Mouse (Mus musculus) liver, embryonic 15.5 days (tissue): ENCODE measurements around the gene Hoxa4. TPM values are rescaled to one million over a fixed set of nuclear protein-coding genes. Genes with fewer than 3 reads are reported as not detected.
A peak's percentile ranks its signal among the peaks of the same experiment; 100 is the strongest.

Experiments used
- ATAC-seq: fragments of 200-750 bp; cut with Nextera tagmentation; 2 replicates; pipeline ENCODE4 v1.8.0; 2017; ENCODE audit warnings: moderate number of reproducible peaks, mild to moderate bottlenecking, moderate library complexity; ENCODE audit not compliant: insufficient read depth
- H3K27ac ChIP-seq: fragments of 300-500 bp; sonication (generic); replicated peaks from 2 replicates; pipeline ENCODE4 v1.5.1; 2015; ENCODE audit warnings: mild to moderate bottlenecking, inconsistent platforms
- H3K27me3 ChIP-seq: fragments of 300-500 bp; sonication (generic); 2 replicates; pipeline ENCODE4 v1.6.1; 2015; ENCODE audit warnings: mild to moderate bottlenecking, inconsistent platforms
- H3K36me3 ChIP-seq: fragments of 300-500 bp; sonication (generic); replicated peaks from 2 replicates; pipeline ENCODE4 v1.6.1; 2015; ENCODE audit warnings: moderate library complexity, mild to moderate bottlenecking, inconsistent platforms
- H3K4me1 ChIP-seq: fragments of 300-500 bp; sonication (generic); replicated peaks from 2 replicates; pipeline ENCODE4 v1.6.1; 2015; ENCODE audit warnings: inconsistent platforms
- H3K4me2 ChIP-seq: fragments of 300-500 bp; sonication (generic); 2 replicates; pipeline ENCODE4 v1.6.1; 2015; ENCODE audit warnings: moderate library complexity, mild to moderate bottlenecking, inconsistent platforms
- H3K4me3 ChIP-seq: fragments of 300-500 bp; sonication (generic); replicated peaks from 2 replicates; pipeline ENCODE4 v1.5.1; 2015; ENCODE audit warnings: mild to moderate bottlenecking, inconsistent platforms
- H3K9ac ChIP-seq: fragments of 300-500 bp; sonication (generic); 2 replicates; pipeline ENCODE4 v1.6.1; 2015; ENCODE audit warnings: moderate library complexity, mild to moderate bottlenecking, inconsistent platforms
- H3K9me3 ChIP-seq: fragments of 300-500 bp; sonication (generic); replicated peaks from 2 replicates; pipeline ENCODE4 v1.6.1; 2016; ENCODE audit warnings: inconsistent platforms
- WGBS: fragments of 180-500 bp; shearing (Covaris S2); methylation state at CpG from one replicate; pipeline ENCODE4 v1.1.7; 2015; ENCODE audit warnings: mixed read lengths; ENCODE audit not compliant: insufficient replicate concordance; 5-methylcytosine and 5-hydroxymethylcytosine counted together
- polyA plus RNA-seq: library from polyadenylated mRNA; unstranded; fragments of >200 nt; fragmentation: Nextera tagmentation; extraction: Ambion mirVana; gene quantifications from 2 replicates; pipeline ENCODE4 v1.2.1, GENCODE M21; 2015

The Hoxa4 gene
- polyA plus RNA-seq, 1 experiment from 2014 or later: 0.07 TPM

DNA sequence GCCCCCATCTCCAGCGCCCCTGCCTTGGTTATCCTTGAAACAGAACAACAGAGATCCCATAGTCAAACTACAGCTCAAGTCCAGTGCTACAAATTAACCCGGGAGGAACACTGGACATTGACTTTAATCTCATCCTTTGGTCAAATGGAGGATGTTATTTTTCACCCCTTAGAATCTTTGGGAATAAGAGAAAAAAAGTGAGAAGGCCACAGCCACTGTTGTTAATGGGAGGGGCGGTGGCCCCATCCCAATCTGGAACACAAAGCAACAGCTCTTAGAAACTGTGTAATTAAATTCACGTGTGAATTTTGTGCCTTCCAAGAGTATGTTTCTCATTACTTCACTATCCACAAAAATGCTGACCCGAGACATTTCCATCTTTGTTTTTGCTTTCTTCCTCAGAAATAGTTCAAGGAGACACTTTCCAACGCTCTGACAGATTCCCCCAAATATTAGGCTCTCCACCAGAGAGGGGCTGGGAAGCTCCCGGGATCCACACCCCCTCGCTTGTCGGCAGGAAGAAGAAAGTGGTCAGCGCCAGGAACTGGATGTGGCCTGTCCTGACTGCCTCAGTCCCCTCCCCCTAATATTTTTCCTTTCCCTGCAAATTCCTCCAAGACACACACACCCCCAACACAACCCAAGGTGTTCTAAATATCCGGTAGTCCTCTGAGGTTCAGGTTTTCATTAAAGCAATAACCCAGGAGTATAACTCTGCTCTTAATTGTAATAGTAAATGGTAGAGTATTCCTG lies 36.1 kb upstream of the Hoxa4 start:
- no peak overlapping the region for H3K4me2 ChIP-seq
- H3K9ac ChIP-seq: no peak overlapping the region
- H3K4me3 ChIP-seq: no peak overlapping the region
- WGBS: 24% methylated on average over 11 of the region's 11 CpGs
- H3K27me3 ChIP-seq: peaks cover 98% of the 10 kb centered on the region
- H3K36me3 ChIP-seq: no peaks in the 10 kb centered on the region
- ATAC-seq: no peak
- H3K27ac ChIP-seq: no peak overlapping the region
- no peaks in the 10 kb centered on the region for H3K9me3 ChIP-seq
- H3K4me1 ChIP-seq: no peaks in the 10 kb centered on the region

DNA sequence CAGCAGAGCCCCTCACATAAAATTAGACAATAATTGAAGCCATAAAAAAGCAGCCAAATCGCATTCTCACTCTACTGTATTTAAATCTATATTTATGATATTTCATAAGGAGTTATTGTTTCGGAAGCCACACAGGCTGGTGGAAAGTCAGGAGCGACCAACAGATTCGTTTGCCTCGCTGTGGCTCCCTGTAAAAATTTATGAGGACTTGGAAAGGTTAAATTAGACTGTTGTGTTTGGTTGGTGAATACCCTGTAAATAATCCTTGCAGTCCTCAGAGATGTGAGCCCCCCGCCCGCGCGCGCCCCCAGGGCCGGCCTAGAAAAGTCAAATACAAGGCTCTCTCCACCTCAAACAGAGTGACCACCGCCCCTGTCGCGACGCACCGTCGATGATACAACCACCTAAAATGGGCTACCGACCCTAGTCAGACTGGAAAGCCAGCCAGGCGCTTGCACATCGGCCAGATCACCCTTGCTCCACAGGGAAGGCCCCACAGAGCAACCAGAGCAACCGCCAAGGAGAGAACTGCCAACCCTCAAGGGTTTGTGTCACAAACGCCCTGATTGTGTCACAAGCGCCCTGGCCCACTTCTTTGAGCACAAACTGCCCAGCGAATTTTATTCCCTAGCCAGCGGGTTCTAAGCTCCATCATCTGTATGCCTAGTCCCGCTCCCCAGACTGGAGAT lies 35.2 kb upstream of the Hoxa4 start:
- Histone ChIP-seq H3K9ac (no peak overlapping the region), H3K4me2 (no peak overlapping the region), H3K4me1 (0 out of 2 replicates have a peak, but pooled peaks cover 5% of the 10 kb centered on the region), H3K27me3 (peaks cover 98% of the 10 kb centered on the region), H3K9me3 (no peaks in the 10 kb centered on the region), H3K36me3 (no peaks in the 10 kb centered on the region), H3K27ac (no peak overlapping the region), H3K4me3 (no peak overlapping the region)
- 7% methylated on average over 26 of the region's 26 CpGs for WGBS
- ATAC-seq: no peak

DNA sequence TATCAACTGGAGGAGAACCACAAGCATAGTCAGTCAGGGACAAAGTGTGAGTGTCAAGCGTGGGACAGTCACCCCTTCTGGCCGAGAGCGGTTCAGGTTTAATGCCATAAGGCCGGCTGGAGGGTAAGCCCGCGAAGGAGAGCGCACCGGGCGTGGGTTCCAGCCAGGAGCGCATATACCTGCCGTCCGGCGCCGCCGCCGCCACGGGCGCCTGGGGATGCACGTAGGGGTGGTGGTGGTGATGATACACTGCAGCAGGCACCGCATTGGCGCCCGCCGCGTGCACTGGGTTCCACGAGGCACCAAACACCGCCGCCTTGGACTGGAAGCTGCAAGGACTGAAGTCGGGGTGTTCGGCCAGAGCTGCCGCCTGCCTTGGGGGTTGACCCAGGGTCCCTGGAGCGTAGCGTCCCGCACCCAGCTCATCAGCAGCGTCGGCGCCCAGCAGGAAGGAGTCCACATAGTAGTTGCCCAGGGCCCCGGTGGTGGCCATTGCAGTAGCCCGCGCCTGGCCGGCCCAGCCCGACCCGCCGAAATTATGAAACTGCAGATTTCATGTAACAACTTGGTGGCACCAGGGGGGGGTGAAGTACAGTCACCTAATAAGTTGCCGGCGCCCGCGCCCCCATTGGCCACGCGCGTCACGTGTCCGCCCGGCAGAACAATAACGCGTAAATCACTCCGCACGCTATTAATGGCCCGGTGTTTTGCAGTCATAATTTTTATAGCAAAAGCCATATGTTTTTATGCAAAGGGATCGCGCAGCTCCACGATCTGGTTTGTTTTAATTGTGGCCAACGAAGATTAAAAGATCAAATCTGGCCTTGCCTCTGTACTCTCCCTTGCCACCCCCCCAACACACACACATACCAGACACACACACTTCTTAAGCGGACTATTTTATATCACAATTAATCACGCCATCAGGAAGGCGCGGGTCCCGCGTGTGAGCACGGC lies 34.3 kb upstream of the Hoxa4 start:
- Histone ChIP-seq H3K9ac (no peak overlapping the region), H3K27ac (no peak overlapping the region), H3K4me1 (0 out of 2 replicates have a peak, but pooled peaks cover 11% of the 10 kb centered on the region), H3K36me3 (no peaks in the 10 kb centered on the region), H3K4me2 (peak overlapping the region; percentile 29), H3K4me3 (peak overlapping the region; percentile 15; the same call in 1 of the 2 replicates), H3K9me3 (no peaks in the 10 kb centered on the region), H3K27me3 (peaks cover 99% of the 10 kb centered on the region)
- under 1% methylated on average over 69 of the region's 69 CpGs for WGBS
- ATAC-seq: no peak

DNA sequence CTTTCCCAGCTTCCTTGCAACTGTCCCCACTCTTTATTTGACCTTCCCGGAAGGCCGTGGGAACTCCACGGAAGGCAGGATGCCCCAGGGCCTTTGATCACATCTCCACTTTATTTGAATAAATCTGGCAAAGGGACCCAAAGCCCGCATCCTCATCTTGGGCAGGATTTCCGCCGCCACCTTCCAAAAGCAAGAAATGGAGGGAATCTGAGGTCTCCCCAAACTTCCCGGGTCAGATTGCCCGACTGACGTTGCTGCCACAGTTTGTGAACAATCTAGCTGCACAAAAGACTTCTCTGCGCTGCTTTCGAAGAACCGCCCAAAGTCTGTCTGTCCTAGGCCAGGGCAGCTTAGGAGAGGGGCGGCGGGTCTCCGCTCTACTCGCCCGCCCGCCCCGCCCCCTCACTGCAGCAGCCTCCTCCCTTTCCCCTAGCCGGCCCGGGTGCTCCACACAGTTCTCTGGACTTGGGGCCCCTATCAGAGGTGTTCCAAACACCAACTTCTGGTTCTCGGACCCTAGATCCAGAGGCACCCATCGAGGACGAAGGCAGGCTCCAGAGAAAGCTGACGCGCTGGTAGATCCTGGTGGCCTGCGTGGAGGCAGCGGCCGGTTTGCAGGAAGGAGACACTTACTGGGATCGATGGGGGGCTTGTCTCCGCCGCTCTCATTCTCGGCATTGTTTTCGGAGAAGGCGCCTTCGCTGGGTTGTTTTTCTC lies 33.5 kb upstream of the Hoxa4 start:
- ATAC-seq: no peak
- Histone ChIP-seq H3K4me3 (0 out of 2 replicates have a peak overlapping the region, but pooled peaks have one; percentile 15), H3K9me3 (no peaks in the 10 kb centered on the region), H3K36me3 (no peaks in the 10 kb centered on the region), H3K4me1 (0 out of 2 replicates have a peak, but pooled peaks cover 11% of the 10 kb centered on the region), H3K27ac (no peak overlapping the region), H3K4me2 (peak overlapping the region; percentile 29), H3K9ac (no peak overlapping the region), H3K27me3 (peaks cover 99% of the 10 kb centered on the region)
- under 1% methylated on average over 36 of the region's 36 CpGs for WGBS

DNA sequence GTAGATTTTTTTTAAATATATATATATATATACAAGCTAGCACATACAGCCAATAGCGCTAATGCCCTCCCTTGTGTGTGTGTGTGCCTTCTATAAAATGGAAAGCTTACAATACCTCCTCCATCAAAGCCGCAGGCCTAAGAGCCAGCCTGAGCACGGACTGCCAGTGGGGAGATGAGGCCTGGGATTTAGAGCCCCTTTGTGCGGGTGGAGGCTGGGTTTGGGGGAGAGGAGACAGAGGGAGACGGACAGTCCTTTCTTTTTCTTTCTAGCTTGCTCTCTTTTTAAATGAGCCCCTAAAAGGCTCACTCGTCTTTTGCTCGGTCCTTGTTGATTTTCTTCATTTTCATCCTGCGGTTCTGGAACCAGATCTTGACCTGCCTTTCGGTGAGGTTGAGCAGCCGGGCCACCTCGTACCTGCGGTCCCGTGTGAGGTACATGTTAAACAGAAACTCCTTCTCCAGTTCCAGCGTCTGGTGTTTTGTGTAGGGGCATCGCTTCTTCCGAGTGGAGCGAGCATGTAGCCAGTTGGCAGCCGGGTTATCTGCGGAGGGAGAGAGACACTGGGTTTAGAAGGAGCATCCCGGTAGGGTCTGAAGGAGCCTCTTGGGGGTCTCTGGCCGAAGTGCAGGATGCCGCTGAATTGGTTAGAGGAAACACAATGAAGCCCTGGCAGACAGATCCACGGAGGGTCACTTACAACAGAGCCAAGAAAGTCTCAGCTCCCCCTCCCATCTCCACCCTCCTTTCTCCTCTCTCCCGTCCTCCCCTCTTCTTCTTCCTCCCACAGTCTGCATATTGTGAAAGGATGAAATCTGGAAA lies 32.6 kb upstream of the Hoxa4 start:
- Histone ChIP-seq H3K9ac (no peak overlapping the region), H3K36me3 (no peaks in the 10 kb centered on the region), H3K4me3 (no peak overlapping the region), H3K4me1 (0 out of 2 replicates have a peak, but pooled peaks cover 11% of the 10 kb centered on the region), H3K27ac (no peak overlapping the region), H3K4me2 (peak overlapping the region; percentile 6; the same call in 1 of the 2 replicates), H3K9me3 (no peaks in the 10 kb centered on the region), H3K27me3 (peaks cover 99% of the 10 kb centered on the region)
- 6% methylated on average over 24 of the region's 24 CpGs for WGBS
- no peak for ATAC-seq

DNA sequence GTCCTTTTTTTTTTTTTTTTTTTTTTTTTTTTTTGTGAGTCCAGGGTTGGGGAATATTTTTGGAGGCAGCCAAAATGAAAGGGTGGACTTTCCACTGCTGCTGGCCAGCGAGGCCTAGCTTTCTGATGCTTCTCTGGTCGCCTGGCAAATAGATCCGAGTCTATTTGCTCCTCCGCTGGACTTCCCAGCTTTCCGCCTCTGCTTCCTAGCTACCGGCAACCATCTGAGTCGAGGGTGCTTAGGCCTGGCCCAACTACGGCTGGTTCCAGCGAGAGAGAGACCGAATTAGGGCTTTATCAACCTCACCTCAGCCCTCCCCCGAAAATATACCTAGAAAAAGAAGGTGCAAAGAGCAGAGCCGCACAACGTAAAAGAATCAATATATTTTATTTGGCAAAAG lies 31.2 kb upstream of the Hoxa4 start:
- 28% methylated on average over 13 of the region's 13 CpGs for WGBS
- Histone ChIP-seq H3K4me2 (no peak overlapping the region), H3K9ac (no peak overlapping the region), H3K9me3 (no peaks in the 10 kb centered on the region), H3K36me3 (no peaks in the 10 kb centered on the region), H3K27me3 (peaks cover 100% of the 10 kb centered on the region), H3K4me1 (0 out of 2 replicates have a peak, but pooled peaks cover 11% of the 10 kb centered on the region), H3K4me3 (no peak overlapping the region), H3K27ac (no peak overlapping the region)
- no peak for ATAC-seq

DNA sequence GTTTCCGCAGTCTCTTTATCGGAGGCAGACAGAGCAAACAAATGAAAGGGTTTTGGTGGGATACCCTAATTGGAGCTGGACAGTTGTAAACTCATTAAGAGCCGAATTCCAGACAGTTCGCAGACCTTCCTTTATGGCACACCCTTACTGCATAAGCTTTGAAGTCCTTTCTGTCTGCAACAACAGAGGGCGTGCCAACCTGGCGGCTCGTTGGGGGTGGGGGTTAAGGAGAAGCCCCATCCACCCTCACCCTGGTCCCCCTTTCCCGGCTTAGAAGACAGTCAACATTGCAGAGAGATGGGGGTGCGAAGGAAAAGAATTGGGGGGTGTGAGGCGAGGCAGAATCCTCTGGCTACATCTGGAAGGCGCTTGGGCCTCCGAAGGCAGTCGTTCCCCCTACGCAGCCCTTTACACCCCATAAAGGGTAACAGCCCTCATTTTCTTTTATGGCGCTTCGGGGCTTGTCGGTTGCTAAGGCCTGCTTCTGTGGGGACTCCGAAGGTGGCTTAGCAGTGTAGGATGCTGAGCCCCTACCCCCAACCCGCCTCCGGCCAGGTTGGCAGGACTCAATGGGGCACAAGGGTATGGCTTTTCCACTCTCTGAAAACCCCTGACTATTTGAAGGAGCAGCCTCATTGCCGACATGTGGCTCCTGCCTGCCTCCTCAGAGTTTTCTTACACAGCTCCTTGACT lies 30.6 kb upstream of the Hoxa4 start:
- WGBS: 13% methylated on average over 21 of the region's 21 CpGs
- no peak overlapping the region for H3K9ac ChIP-seq
- no peak for ATAC-seq
- no peaks in the 10 kb centered on the region for H3K36me3 ChIP-seq
- H3K9me3 ChIP-seq: no peaks in the 10 kb centered on the region
- peaks cover 14% of the 10 kb centered on the region; the same call in 1 of the 2 replicates for H3K4me1 ChIP-seq
- peaks cover 100% of the 10 kb centered on the region for H3K27me3 ChIP-seq
- no peak overlapping the region for H3K27ac ChIP-seq
- peak overlapping the region; percentile 51 for H3K4me3 ChIP-seq
- peak overlapping the region; percentile 69 for H3K4me2 ChIP-seq

DNA sequence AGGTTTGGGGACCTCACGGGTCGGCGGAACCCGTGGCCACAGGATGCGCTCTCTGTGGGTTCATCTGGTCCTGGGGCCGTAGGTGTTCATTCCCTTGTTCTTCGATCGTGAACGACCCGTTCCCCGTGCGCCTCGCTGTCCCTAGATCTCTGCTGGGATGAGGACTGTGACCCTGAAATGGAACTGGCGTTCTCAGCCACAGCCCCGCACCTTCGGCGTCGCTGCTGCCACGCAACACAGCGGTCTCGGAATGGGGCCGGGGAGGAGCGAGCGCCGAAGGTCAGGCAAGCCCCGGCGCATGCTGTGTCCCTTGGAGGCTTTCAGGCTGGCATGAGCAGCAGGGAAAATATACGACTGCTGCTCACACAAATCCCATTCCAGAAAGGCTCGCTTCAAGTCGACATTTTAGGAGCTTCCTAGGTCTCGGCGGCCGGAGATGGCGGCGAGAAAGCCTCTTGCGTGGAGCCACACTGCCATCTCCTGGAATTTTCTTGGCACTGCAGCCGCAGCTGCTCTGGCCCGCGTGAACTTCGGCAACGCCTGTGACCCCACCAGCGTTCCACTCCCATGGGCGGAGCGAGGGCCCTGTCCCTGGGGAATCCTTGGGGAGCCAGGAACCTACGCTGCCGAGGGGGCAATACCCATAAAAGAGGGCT lies 29.9 kb upstream of the Hoxa4 start, which contains the start of gene Hoxa7:
TSS of gene Hoxa7 (minus strand) at position 518 of the 656 bp plus-strand sequence.
- H3K9ac ChIP-seq: no peak within 1 kb of the TSS
- no peak for ATAC-seq
- H3K4me3 ChIP-seq: peak within 1 kb of the TSS; percentile 51
- H3K9me3 ChIP-seq: no peaks in the 10 kb centered on the region
- WGBS: under 1% methylated on average over 46 of the region's 46 CpGs
- H3K36me3 ChIP-seq: no peaks in the 10 kb centered on the region
- peaks cover 19% of the 10 kb centered on the region; the same call in 1 of the 2 replicates for H3K4me1 ChIP-seq
- no peak within 1 kb of the TSS for H3K27ac ChIP-seq
- H3K4me2 ChIP-seq: peak within 1 kb of the TSS; percentile 69
- peaks cover 100% of the 10 kb centered on the region for H3K27me3 ChIP-seq

DNA sequence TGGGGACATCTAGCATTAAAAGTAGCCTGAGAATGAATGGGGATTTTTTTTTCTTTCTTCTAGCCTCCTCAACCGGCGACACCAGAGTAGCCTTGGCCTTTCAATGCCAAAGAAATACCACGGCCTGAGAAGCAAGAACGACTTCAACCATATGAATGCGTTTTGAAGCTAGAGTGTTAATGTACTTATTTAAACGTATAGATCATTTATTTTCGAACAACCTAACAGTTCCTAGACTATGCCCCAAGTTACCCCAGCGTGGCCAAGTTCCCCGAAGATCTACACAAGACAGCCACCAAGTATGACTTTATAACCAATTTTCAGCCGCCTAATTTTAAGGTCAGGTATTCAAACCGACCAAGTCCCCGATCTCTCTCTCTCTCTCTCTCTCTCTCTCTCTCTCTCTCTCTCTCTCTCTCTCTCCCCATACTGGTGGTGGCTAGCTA lies 29.3 kb upstream of the Hoxa4 start:
- 4% methylated on average over 12 of the region's 12 CpGs for WGBS
- Histone ChIP-seq H3K36me3 (no peaks in the 10 kb centered on the region), H3K27me3 (peaks cover 100% of the 10 kb centered on the region), H3K27ac (no peak overlapping the region), H3K9ac (no peak overlapping the region), H3K4me2 (peak overlapping the region; percentile 69), H3K9me3 (no peaks in the 10 kb centered on the region), H3K4me1 (peaks cover 19% of the 10 kb centered on the region; the same call in 1 of the 2 replicates), H3K4me3 (peak overlapping the region; percentile 51)
- ATAC-seq: no peak
